Mouse (Mus musculus): ENCODE results near the gene Ppp1r35. TPM values are rescaled to one million over a fixed set of nuclear protein-coding genes. Genes with fewer than 3 reads are reported as not detected.
"Not testable (repeated sequence)": the region's sequence is repeated elsewhere in the genome, so short reads cannot be mapped to it uniquely, and the experiment has no call there.

The Ppp1r35 gene
- polyA plus RNA-seq, 1 experiment = 75.4 TPM

DNA sequence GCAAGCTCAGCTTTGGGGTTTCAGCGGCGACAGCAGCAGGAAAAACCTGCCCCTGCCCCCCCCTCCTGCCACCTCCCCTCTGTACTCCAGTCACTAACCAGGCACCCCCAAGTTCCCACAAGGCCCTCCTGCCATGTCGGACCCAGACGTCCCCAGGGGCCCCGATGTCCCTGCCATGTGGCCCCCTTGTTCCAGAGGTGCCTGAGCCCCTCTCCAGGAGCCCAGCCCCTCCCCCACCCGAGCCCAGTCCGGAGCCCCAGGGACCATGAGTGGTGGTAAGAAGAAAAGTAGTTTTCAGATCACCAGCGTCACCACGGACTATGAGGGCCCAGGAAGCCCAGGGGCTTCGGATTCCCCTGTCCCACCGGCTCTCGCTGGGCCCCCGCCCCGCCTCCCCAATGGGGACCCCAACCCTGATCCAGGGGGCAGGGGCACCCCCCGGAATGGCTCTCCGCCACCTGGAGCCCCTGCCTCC lies 31.8 kb upstream of the Ppp1r35 start:
- H3K4me3 ChIP-seq (ENCODE audit: low read depth, low read length) = peak overlapping the region; percentile 90
- peak overlapping the region; percentile 96 for H3K27ac ChIP-seq (ENCODE audit: insufficient read depth, low read depth, low read length)
- peaks cover 12% of the 10 kb centered on the region for H3K4me1 ChIP-seq (ENCODE audit: control insufficient read depth, insufficient read depth, insufficient read length, low read length)
- 1% methylated on average over 16 of the region's 16 CpGs for WGBS
- no peak for TF ChIP-seq CTCF (IDR thresholded peaks at IDR 0.05; ENCODE audit: extremely low read depth, insufficient read length, insufficient replicate concordance, low read depth, low read length)
- no peak for TF ChIP-seq POLR2A (IDR thresholded peaks at IDR 0.05; ENCODE audit: low read depth, low read length)
- H3K27me3 ChIP-seq (ENCODE audit: control insufficient read depth, insufficient read depth, low read length) = no peaks in the 10 kb centered on the region
- peaks cover 19% of the 10 kb centered on the region for H3K36me3 ChIP-seq (ENCODE audit: control insufficient read depth, insufficient read depth, low read length)

DNA sequence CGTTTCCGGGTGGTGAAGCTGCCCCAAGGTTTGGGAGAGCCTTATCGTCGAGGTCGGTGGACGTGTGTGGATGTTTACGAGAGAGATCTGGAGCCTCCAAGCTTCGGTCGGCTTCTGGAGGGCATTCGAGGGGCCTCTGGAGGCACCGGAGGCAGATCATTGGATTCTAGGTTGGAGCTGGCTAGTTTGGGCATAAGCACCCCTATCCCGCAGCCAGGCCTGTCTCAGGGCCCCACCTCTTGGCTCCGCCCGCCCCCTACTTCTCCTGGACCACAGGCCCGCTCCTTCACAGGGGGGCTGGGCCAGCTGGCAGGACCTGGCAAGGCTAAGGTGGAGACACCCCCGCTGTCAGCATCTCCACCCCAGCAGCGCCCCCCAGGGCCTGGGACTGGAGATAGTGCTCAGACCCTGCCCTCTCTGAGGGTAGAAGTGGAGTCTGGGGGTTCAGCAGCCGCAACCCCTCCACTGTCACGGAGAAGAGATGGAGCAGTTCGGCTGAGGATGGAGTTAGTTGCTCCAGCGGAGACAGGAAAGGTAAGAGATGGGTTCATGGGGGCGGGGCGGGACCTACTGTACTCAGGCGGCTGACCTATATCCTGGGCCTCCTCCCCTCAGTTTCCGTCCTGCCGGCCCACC lies 31.2 kb upstream of the Ppp1r35 start:
- TF ChIP-seq POLR2A (IDR thresholded peaks at IDR 0.05; ENCODE audit: low read depth, low read length) (no peak), CTCF (IDR thresholded peaks at IDR 0.05; ENCODE audit: extremely low read depth, insufficient read length, insufficient replicate concordance, low read depth, low read length) (no peak)
- H3K4me1 ChIP-seq (ENCODE audit: control insufficient read depth, insufficient read depth, insufficient read length, low read length) = peaks cover 8% of the 10 kb centered on the region
- H3K27me3 ChIP-seq (ENCODE audit: control insufficient read depth, insufficient read depth, low read length) = no peaks in the 10 kb centered on the region
- H3K36me3 ChIP-seq (ENCODE audit: control insufficient read depth, insufficient read depth, low read length) = peaks cover 25% of the 10 kb centered on the region
- 5% methylated on average over 26 of the region's 26 CpGs for WGBS
- H3K27ac ChIP-seq (ENCODE audit: insufficient read depth, low read depth, low read length) = peak overlapping the region; percentile 48
- H3K4me3 ChIP-seq (ENCODE audit: low read depth, low read length) = peak overlapping the region; percentile 90

DNA sequence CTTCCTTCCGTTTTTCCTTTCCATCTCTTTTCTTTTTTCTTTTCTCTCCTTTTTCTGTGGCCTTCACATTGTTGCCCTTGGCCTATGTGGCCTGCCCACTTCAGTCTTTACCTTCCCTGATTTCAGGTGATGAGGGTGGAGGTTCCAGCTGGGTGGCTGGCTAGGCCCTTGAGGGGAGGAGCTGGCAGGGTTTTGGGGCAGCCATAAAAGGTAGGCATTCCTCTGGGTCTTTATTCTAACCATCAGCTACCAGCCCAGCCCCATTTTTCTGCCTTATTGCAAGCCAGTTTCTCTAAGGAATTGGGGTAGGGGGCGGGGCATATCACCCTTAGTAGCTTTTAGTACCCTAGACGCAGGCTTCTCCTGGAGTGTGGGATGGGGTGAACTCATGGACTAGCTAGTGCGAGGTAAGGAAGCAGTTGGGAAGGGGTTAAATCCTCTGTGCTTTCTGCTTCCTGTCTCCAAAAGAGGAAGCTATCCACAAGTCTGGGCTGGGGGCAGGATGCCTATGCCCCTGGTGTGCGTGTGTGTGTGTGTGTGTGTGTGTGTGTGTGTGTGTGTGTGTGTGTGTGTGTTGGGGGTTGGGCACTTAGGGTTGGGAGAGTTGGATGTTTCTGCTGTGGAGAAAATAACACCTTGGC lies 30.4 kb upstream of the Ppp1r35 start:
- H3K4me1 ChIP-seq (ENCODE audit: control insufficient read depth, insufficient read depth, insufficient read length, low read length) = peaks cover 8% of the 10 kb centered on the region
- 40% methylated on average over 5 of the region's 5 CpGs for WGBS
- H3K4me3 ChIP-seq (ENCODE audit: low read depth, low read length) = peak overlapping the region; percentile 90
- peaks cover 31% of the 10 kb centered on the region for H3K36me3 ChIP-seq (ENCODE audit: control insufficient read depth, insufficient read depth, low read length)
- TF ChIP-seq CTCF (IDR thresholded peaks at IDR 0.05; ENCODE audit: extremely low read depth, insufficient read length, insufficient replicate concordance, low read depth, low read length) (no peak), POLR2A (IDR thresholded peaks at IDR 0.05; ENCODE audit: low read depth, low read length) (no peak)
- peak overlapping the region; percentile 48 for H3K27ac ChIP-seq (ENCODE audit: insufficient read depth, low read depth, low read length)
- no peaks in the 10 kb centered on the region for H3K27me3 ChIP-seq (ENCODE audit: control insufficient read depth, insufficient read depth, low read length)

DNA sequence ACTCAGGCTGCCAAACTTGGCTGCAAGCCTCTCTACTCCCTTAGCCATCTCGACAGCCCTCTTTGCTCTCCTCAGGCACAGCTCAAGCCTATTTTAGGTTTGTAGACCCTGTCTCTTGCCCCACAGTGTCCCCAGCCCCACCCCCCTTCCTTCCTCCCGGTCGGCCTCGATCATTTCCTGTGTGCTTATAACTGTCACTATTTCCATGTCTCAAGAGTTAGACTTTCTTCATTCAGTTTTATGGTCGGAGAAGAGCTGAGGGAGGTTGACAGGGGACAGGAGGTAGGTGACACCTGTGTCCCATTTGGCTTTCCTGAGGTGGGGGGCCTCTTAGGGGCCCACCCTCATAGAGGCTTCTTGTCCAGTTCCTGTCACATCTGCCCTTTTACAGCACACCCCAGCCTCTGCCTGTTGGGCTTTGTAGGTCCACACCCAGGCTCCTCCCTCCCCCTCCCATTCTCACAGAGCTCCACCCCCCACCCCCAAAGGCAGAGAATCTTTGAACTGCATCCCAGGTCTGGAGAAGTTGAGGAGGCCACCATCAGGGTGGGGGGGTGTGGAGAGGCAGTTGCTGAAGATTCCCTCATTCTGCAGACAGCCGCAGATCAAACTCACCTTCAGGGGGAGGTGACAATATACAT lies 29.3 kb upstream of the Ppp1r35 start:
- 48% methylated on average over 6 of the region's 6 CpGs for WGBS
- H3K27me3 ChIP-seq (ENCODE audit: control insufficient read depth, insufficient read depth, low read length) = no peaks in the 10 kb centered on the region
- peak overlapping the region; percentile 48; the same call in 1 of the 2 replicates for H3K27ac ChIP-seq (ENCODE audit: insufficient read depth, low read depth, low read length)
- H3K4me1 ChIP-seq (ENCODE audit: control insufficient read depth, insufficient read depth, insufficient read length, low read length) = peaks cover 8% of the 10 kb centered on the region
- no peak for TF ChIP-seq POLR2A (IDR thresholded peaks at IDR 0.05; ENCODE audit: low read depth, low read length)
- TF ChIP-seq CTCF (IDR thresholded peaks at IDR 0.05; ENCODE audit: extremely low read depth, insufficient read length, insufficient replicate concordance, low read depth, low read length) = no peak
- H3K36me3 ChIP-seq (ENCODE audit: control insufficient read depth, insufficient read depth, low read length) = peaks cover 40% of the 10 kb centered on the region
- peak overlapping the region; percentile 25; the same call in 1 of the 2 replicates for H3K4me3 ChIP-seq (ENCODE audit: low read depth, low read length)

DNA sequence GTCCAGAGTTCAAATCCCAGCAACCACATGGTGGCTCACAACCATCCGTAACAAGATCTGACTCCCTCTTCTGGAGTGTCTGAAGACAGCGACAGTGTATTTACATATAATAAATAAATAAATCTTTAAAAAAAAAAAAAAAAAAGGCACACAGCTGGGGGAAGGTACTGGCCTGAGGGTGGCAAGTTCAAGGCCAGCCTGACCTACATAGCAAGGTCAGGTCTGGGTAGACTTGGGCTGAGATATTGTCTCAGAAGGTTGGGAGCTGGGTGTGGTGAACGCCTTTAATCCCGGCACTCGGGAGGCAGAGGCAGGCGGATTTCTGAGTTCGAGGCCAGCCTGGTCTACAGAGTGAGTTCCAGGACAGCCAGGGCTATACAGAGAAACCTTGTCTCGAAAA lies 28.4 kb upstream of the Ppp1r35 start:
- WGBS = 80% methylated on average over 8 of the region's 8 CpGs
- H3K27me3 ChIP-seq (ENCODE audit: control insufficient read depth, insufficient read depth, low read length) = not testable (repeated sequence)

DNA sequence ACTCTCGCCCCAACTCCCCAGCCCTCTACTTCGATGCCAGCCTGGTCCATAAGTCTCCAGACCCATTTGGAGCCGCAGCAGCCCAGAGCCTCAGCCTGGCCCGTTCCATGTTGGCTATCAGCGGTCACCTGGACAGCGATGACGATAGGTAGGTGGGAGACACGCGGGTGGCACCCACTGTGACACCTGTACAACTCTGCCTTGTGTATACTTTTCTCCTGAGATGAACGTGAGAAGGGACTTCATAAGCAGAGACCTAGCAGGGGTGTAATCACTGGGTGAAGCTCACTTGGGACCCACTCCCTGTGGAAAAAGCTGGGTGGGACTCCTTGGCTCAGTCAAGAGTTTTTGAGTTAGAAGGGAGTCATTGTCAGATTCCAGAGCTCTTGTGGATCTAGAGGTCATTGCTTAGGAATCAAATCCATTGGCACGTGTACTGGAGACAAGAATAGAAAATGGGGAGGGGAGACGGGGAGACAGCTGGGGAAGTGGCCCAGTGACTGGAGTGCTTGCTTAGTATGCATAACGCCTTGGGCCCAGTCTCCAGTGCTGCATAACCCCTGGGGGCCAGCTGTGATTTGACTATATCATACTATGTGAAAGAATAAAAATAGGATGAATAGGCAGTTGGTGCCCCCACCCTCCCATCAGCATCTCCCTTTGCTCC lies 27.3 kb upstream of the Ppp1r35 start:
- Histone ChIP-seq H3K27me3 (ENCODE audit: control insufficient read depth, insufficient read depth, low read length) (no peaks in the 10 kb centered on the region), H3K36me3 (ENCODE audit: control insufficient read depth, insufficient read depth, low read length) (peaks cover 45% of the 10 kb centered on the region), H3K27ac (ENCODE audit: insufficient read depth, low read depth, low read length) (no peak overlapping the region), H3K4me1 (ENCODE audit: control insufficient read depth, insufficient read depth, insufficient read length, low read length) (peaks cover 8% of the 10 kb centered on the region), H3K4me3 (ENCODE audit: low read depth, low read length) (no peak overlapping the region)
- WGBS = 95% methylated on average over 13 of the region's 13 CpGs
- no peak for TF ChIP-seq POLR2A (IDR thresholded peaks at IDR 0.05; ENCODE audit: low read depth, low read length)
- no peak for TF ChIP-seq CTCF (IDR thresholded peaks at IDR 0.05; ENCODE audit: extremely low read depth, insufficient read length, insufficient replicate concordance, low read depth, low read length)

More for the DNA sequence above, 28.4 kb upstream of the Ppp1r35 start:
- not testable (repeated sequence) for H3K27ac ChIP-seq (ENCODE audit: insufficient read depth, low read depth, low read length); H3K4me3 ChIP-seq (ENCODE audit: low read depth, low read length); H3K4me1 ChIP-seq (ENCODE audit: control insufficient read depth, insufficient read depth, insufficient read length, low read length)
- H3K36me3 ChIP-seq (ENCODE audit: control insufficient read depth, insufficient read depth, low read length) = peaks cover 41% of the 10 kb centered on the region

DNA sequence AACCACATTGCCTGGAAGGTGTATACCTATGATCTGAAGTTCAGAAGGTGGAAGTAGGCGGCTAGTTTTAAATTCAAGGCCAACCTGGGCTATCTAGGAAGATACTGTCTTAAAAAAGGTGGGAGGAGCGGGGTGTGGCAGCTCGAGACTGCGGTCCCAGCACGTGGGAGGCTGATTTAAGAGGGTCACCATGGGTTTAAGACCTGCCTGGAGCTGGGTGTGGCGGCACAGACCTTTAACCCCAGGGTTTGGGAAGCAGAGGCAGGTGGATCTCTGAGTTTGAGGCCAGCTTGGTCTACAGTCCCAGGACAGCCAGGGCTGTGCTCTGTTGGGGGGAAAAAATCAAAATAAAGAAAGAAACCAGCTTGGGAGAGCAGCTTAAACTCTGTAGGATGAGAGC lies 26.7 kb upstream of the Ppp1r35 start:
- Histone ChIP-seq H3K36me3 (ENCODE audit: control insufficient read depth, insufficient read depth, low read length) (peaks cover 45% of the 10 kb centered on the region), H3K4me3 (ENCODE audit: low read depth, low read length) (no peak overlapping the region), H3K27me3 (ENCODE audit: control insufficient read depth, insufficient read depth, low read length) (no peaks in the 10 kb centered on the region), H3K4me1 (ENCODE audit: control insufficient read depth, insufficient read depth, insufficient read length, low read length) (peaks cover 8% of the 10 kb centered on the region), H3K27ac (ENCODE audit: insufficient read depth, low read depth, low read length) (no peak overlapping the region)
- TF ChIP-seq POLR2A (IDR thresholded peaks at IDR 0.05; ENCODE audit: low read depth, low read length) (no peak), CTCF (IDR thresholded peaks at IDR 0.05; ENCODE audit: extremely low read depth, insufficient read length, insufficient replicate concordance, low read depth, low read length) (no peak)
- 63% methylated on average over 6 of the region's 6 CpGs for WGBS
